In the genomic region with DNA sequence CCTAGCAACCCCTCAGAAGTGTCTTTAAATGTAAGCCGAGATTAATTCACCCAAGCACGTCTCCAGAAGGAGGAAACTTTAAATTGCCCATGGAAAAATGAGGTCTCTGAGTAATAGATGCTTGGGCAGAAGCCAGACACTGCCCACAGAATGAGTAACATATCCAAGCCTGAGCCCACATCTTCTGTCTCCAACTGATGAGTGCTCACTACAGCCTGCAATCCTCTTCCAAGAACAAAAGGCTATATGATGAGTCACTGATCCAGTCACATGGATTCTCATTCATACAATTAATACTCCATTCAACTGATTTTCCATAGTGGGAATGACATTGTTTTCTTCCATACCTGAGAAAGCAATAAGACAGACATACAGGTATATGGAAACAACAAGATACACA, we compare ENCODE assay signal across 18 mouse cellular contexts. TPM values are rescaled to one million over a fixed set of nuclear protein-coding genes. Genes with fewer than 3 reads are reported as not detected.
DNase-seq lines count a peak whose midpoint lies in the region.
"Had no signal": no experiment of that assay in that cellular context is flagged by ENCODE, and none has a peak within 500 bp of the region (broad histone marks: within the 10 kb centered on the region; RNA-seq: fewer than 3 reads in every experiment).

No protein-coding gene starts in this region.

- intact Hi-C loops in heart, postnatal 36 days (cut with DNase I), result no loop called here

- DNase-seq in layer of hippocampus, adult 11-12 months (ENCODE audit: low spot score), result peak; percentile 37
- DNase-seq in layer of hippocampus, postnatal 10 days (ENCODE audit: low spot score in 2 of 2), result no peak
- peak; percentile 68 for DNase-seq in 3T3-L1 (ENCODE audit: low read depth, low spot score)
- DNase-seq in frontal cortex, postnatal 36 days (ENCODE audit: low spot score in 2 of 2), result peak; percentile 57 to 71
- peak; percentile 71 to 83 for DNase-seq in right cerebral cortex, adult 2 months (ENCODE audit: low spot score in 2 of 2)
- DNase-seq in heart, postnatal 36 days, result no peak
- no peak for DNase-seq in lung, postnatal 4 days
- DNase-seq in embryo, embryonic 9.5 days (ENCODE audit: extremely low spot score), result no peak
- DNase-seq: adrenal gland, postnatal 25 days; cerebellum, adult 9-10 months; gastrocnemius, postnatal 10 days; heart, adult 2 months; kidney, adult 2 months; kidney, postnatal 14 days; midbrain, embryonic 14.5 days; thymus, postnatal 25 days had no signal

RNA-seq across cellular contexts. Expression of a gene that starts 41.5 kb away (rescaled TPM):
- 10 to 100 TPM; 32.5 to 33.5 TPM for total RNA-seq in layer of hippocampus, postnatal 10 days (2021)
- total RNA-seq in heart, postnatal 36 days (2021), result not detected
- total RNA-seq: adrenal gland, postnatal 25 days; heart, adult 2 months; megakaryocyte, adult 5-6 weeks; neutrophil, adult 5-6 weeks had no signal

Comparison
In these comparisons a context has a peak if more than half of its experiments do, and no peak if none do; other contexts are left out.
1. DNase-seq: peak in layer of hippocampus, adult 11-12 months (single experiment), 3T3-L1 (single experiment), frontal cortex, postnatal 36 days (2 of 2) and right cerebral cortex, adult 2 months (2 of 2); none in layer of hippocampus, postnatal 10 days (0 of 2), heart, postnatal 36 days (0 of 2), lung, postnatal 4 days (0 of 2) and embryo, embryonic 9.5 days (single experiment).
2. RNA of a gene that starts 41.5 kb away (total RNA-seq): 32.5 to 33.5 TPM in layer of hippocampus, postnatal 10 days; not detected in heart, postnatal 36 days; every median in the first group is over 10 times any median in the second.